ENCODE assay signal across 9 mouse cellular contexts in the genomic region with DNA sequence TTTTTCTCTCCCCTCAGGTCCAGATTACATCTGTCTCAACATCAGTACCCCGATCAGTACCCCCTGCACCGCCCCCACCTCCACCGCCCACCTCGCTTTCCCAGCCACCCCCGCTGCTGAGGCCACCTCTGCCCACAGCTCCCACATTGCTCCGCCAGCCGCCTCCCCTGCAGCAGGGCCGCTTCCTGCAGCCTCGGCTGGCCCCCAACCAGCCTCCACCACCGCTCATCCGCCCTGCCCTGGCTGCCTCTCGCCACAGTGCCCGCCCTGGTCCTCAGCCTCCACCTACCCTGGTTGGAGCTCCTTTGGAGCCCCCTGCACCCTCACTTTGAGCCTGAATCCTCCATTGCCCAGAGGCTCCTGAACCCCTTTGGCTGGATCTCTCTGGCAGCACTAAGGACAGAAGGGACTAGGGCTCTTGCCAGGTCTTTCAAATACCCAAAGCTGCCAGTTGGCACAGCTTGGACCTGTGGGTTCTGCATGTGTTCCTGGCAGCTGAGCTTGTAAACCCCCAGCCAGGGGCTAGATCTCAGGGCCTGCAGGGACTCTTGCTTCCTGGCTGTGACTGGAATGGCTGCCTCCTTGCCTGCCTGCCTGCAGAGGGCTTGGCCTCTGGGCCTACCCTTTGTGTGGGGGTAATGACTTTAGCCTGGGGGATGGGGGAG. TPM values are rescaled to one million over a fixed set of nuclear protein-coding genes. Genes with fewer than 3 reads are reported as not detected.
DNase-seq lines count a peak whose midpoint lies in the region; ATAC-seq and TF ChIP-seq lines count a peak whose summit lies in the region.
"Had no signal": no experiment of that assay in that cellular context is flagged by ENCODE, and none has a peak within 500 bp of the region (broad histone marks: within the 10 kb centered on the region; RNA-seq: fewer than 3 reads in every experiment).

No protein-coding gene starts in this region.

- H3K36me3 ChIP-seq in hindbrain, embryonic 11.5 days (ENCODE audit: control insufficient read depth, insufficient read depth, low read length), result peaks cover 29% of the 10 kb centered on the region
- peaks cover 3% of the 10 kb centered on the region for H3K36me3 ChIP-seq in myocyte (ENCODE audit: control insufficient read depth, insufficient read depth)

- no peak overlapping the region for H3ac ChIP-seq in myocyte (ENCODE audit: control insufficient read depth, insufficient read length)

- no peak overlapping the region for H3K4me2 ChIP-seq in hindbrain, embryonic 11.5 days (replicated peaks; ENCODE audit: low read depth, low read length)
- peak overlapping the region; percentile 37 for H3K4me2 ChIP-seq in myocyte (ENCODE audit: low read depth)
- H3K4me2 ChIP-seq: liver, embryonic 15.5 days had no signal

- H3K27ac ChIP-seq in hindbrain, embryonic 11.5 days (ENCODE audit: low read depth, low read length), result peak overlapping the region; percentile 65; the same call in 1 of the 2 replicates
- H3K27ac ChIP-seq: liver, embryonic 15.5 days had no signal

- no peak overlapping the region for H3K9ac ChIP-seq in hindbrain, embryonic 11.5 days (ENCODE audit: low read depth, low read length)
- H3K9ac ChIP-seq: liver, embryonic 15.5 days had no signal

- no peaks in the 10 kb centered on the region for H3K27me3 ChIP-seq in hindbrain, embryonic 11.5 days (ENCODE audit: control insufficient read depth, insufficient read depth, low read length)
- no peaks in the 10 kb centered on the region for H3K27me3 ChIP-seq in myocyte (ENCODE audit: control insufficient read depth, insufficient read depth, insufficient read length)

- WGBS in hindbrain, embryonic 11.5 days, result 84% methylated on average over 13 of the region's 13 CpGs

- H3K79me2 ChIP-seq in myocyte (ENCODE audit: control insufficient read depth, insufficient read depth), result peaks cover 1% of the 10 kb centered on the region

- ATAC-seq in CD4-positive, CD25-positive, alpha-beta regulatory T cell, adult 4 months, result peak; percentile 32
- ATAC-seq in hindbrain, embryonic 11.5 days (ENCODE audit: low FRiP score), result no peak

- H3K9me3 ChIP-seq in hindbrain, embryonic 11.5 days (ENCODE audit: control insufficient read depth, low read length), result no peaks in the 10 kb centered on the region
- H3K9me3 ChIP-seq: liver, embryonic 15.5 days had no signal

- no peak overlapping the region for H3K4me3 ChIP-seq in hindbrain, embryonic 11.5 days (ENCODE audit: low read depth, low read length)
- no peak overlapping the region for H3K4me3 ChIP-seq in myocyte
- H3K4me3 ChIP-seq: liver, embryonic 15.5 days had no signal

- DNase-seq in adrenal gland, postnatal 14 days, result peak; percentile 63
- DNase-seq in adrenal gland, adult 18-20 months (ENCODE audit: low spot score in 2 of 2), result no peak
- peak; percentile 78 for DNase-seq in cerebellum, postnatal 36 days
- no peak for DNase-seq in hindbrain, embryonic 11.5 days (ENCODE audit: low spot score)
- DNase-seq in embryo, embryonic 10.5 days (ENCODE audit: low spot score), result no peak
- no peak for DNase-seq in lung, postnatal 25 days (ENCODE audit: low spot score)

- peak; percentile 22 for TF ChIP-seq POLR2A in myocyte (IDR thresholded peaks at IDR 0.05; ENCODE audit: insufficient read length, low read depth)

- H3K4me1 ChIP-seq in hindbrain, embryonic 11.5 days (replicated peaks; ENCODE audit: control insufficient read depth, insufficient read depth, low read length), result peaks cover 25% of the 10 kb centered on the region

TF ChIP-seq in myocyte, 11 proteins besides CTCF, POLR2A, EP300 and RAD21:
- TF ChIP-seq REST (IDR thresholded peaks at IDR 0.05; ENCODE audit: insufficient read depth, insufficient read length), result no peak
- TF ChIP-seq E2F4 (IDR thresholded peaks at IDR 0.05; ENCODE audit: insufficient read depth), result no peak
- no peak for TF ChIP-seq MAX (IDR thresholded peaks at IDR 0.05; ENCODE audit: low read depth)
- no peak for TF ChIP-seq USF1 (IDR thresholded peaks at IDR 0.05; ENCODE audit: low read depth)
- TF ChIP-seq TCF12 (IDR thresholded peaks at IDR 0.05; ENCODE audit: insufficient read depth, poor library complexity, severe bottlenecking), result no peak
- TF ChIP-seq CEBPB (IDR thresholded peaks at IDR 0.05; ENCODE audit: insufficient read depth, poor library complexity, severe bottlenecking), result no peak
- peak; percentile 39 for TF ChIP-seq POLR2AphosphoS2 (IDR thresholded peaks at IDR 0.05; ENCODE audit: insufficient read length, low read depth)
- TF ChIP-seq TCF3 (IDR thresholded peaks at IDR 0.05; ENCODE audit: insufficient read length, low read depth), result no peak
- TF ChIP-seq SRF (IDR thresholded peaks at IDR 0.05; ENCODE audit: control insufficient read depth, insufficient read length, low read depth), result no peak
- TF ChIP-seq MYOG (IDR thresholded peaks at IDR 0.05; ENCODE audit: control insufficient read depth in 1 of 3, insufficient read depth in 1 of 3, insufficient read length in 2 of 3, low read depth in 2 of 3), result peak in 2 of 3 experiments; percentile 16 to 85
- TF ChIP-seq MYOD1 (IDR thresholded peaks at IDR 0.05; ENCODE audit: control insufficient read depth in 1 of 3, insufficient read length in 2 of 3, low read depth in 2 of 3), result peak in 1 of 3 experiments; percentile 19

RNA-seq across cellular contexts. Expression of a gene that starts 7.3 kb away (rescaled TPM):
- 3.4 and 4.1 TPM in 2 replicates for total RNA-seq in adrenal gland, postnatal 14 days (2021)
- total RNA-seq in adrenal gland, adult 18-20 months (2021), result 1 to 10 TPM; 1.5 to 2.5 TPM
- polyA plus RNA-seq in CD4-positive, CD25-positive, alpha-beta regulatory T cell, adult 4 months (2017; shearing (Covaris generic)), result under 1 TPM in 1 of 2 experiments, not detected in 1; 0.42 TPM
- polyA plus RNA-seq in hindbrain, embryonic 11.5 days (2014; fragmentation: Nextera tagmentation; extraction: Ambion mirVana), result 28.1 and 31.4 TPM in 2 replicates
- 34.1 TPM for polyA plus RNA-seq in myocyte (2012; fragmentation: generic; extraction: Trizol)

RNA-seq across cellular contexts. Expression of a gene that starts 33.5 kb away (rescaled TPM):
- total RNA-seq in adrenal gland, postnatal 14 days (2021), result 27.9 and 30.6 TPM in 2 replicates
- total RNA-seq in adrenal gland, adult 18-20 months (2021), result 10 to 100 TPM; 18.6 to 20.7 TPM
- polyA plus RNA-seq in CD4-positive, CD25-positive, alpha-beta regulatory T cell, adult 4 months (2017; shearing (Covaris generic)), result 10 to 100 TPM; 21.9 to 26.8 TPM
- 79.9 and 87.6 TPM in 2 replicates for polyA plus RNA-seq in hindbrain, embryonic 11.5 days (2014; fragmentation: Nextera tagmentation; extraction: Ambion mirVana)
- 10.3 TPM for polyA plus RNA-seq in myocyte (2012; fragmentation: generic; extraction: Trizol)

RNA-seq across cellular contexts. Expression of a gene that starts 57.0 kb away (rescaled TPM):
- total RNA-seq in adrenal gland, postnatal 14 days (2021), result 1,334 and 1,491 TPM in 2 replicates
- total RNA-seq in adrenal gland, adult 18-20 months (2021), result 1,000 to 10,000 TPM; 1,005 to 1,597 TPM
- 100 to 1,000 TPM; 223 to 296 TPM for polyA plus RNA-seq in CD4-positive, CD25-positive, alpha-beta regulatory T cell, adult 4 months (2017; shearing (Covaris generic))
- 762 and 780 TPM in 2 replicates for polyA plus RNA-seq in hindbrain, embryonic 11.5 days (2014; fragmentation: Nextera tagmentation; extraction: Ambion mirVana)
- 1,011 TPM for polyA plus RNA-seq in myocyte (2012; fragmentation: generic; extraction: Trizol)

Comparison
In these comparisons a context has a peak if more than half of its experiments do, and no peak if none do; other contexts are left out.
1. DNase-seq: peak in adrenal gland, postnatal 14 days (single experiment) and cerebellum, postnatal 36 days (2 of 2); none in adrenal gland, adult 18-20 months (0 of 2), hindbrain, embryonic 11.5 days (single experiment), embryo, embryonic 10.5 days (single experiment) and lung, postnatal 25 days (single experiment).
2. RNA of a gene that starts 7.3 kb away (polyA plus RNA-seq): 34.1 TPM in myocyte (single experiment) and 28.1 to 31.4 TPM in hindbrain, embryonic 11.5 days; 0.42 TPM in CD4-positive, CD25-positive, alpha-beta regulatory T cell, adult 4 months; every median in the first group is over 10 times any median in the second.